Mouse (Mus musculus) CD8-positive naive resting alpha-beta T cell, adult 57 days (primary cell): ENCODE results near the gene Ap2a2. TPM values are rescaled to one million over a fixed set of nuclear protein-coding genes. Genes with fewer than 3 reads are reported as not detected.

ENCODE experiments used
- total RNA-seq: library from RNA; stranded (reverse); gene quantifications from one replicate; pipeline ENCODE4 v1.2.4, GENCODE M21; 2023

Ap2a2 gene
- total RNA-seq, result 41.1 TPM

GRCm38 (mm10) chr7:141561682-141562391 lies at the start of gene Ap2a2:
Gene Ap2a2, plus strand, starts transcription at chr7:141562173.

GRCm38 (mm10) chr7:141539556-141540311 lies 22.2 kb upstream of the Ap2a2 start, which contains the start of gene Chid1:
Gene Chid1, minus strand, starts transcription at chr7:141539857.

Other genes with a start within 250 kb of the Ap2a2 start
- gene Deaf1, start 234.5 kb upstream of the Ap2a2 start, total RNA-seq, result 58.1 TPM
- 20.9 TPM for gene Tmem80, start 234.4 kb upstream of the Ap2a2 start, total RNA-seq
- not detected for gene Eps8l2, start 223.3 kb upstream of the Ap2a2 start, total RNA-seq
- 97.8 TPM for gene Taldo1, start 170.0 kb upstream of the Ap2a2 start, total RNA-seq
- 31.1 TPM for gene Gatd1, start 148.0 kb upstream of the Ap2a2 start, total RNA-seq
- not detected for gene Cend1, start 132.7 kb upstream of the Ap2a2 start, total RNA-seq
- gene Slc25a22, start 124.3 kb upstream of the Ap2a2 start, total RNA-seq, result 67.0 TPM
- 5.7 TPM for gene Pidd1, start 118.1 kb upstream of the Ap2a2 start, total RNA-seq
- gene Rplp2, start 114.8 kb upstream of the Ap2a2 start, total RNA-seq, result 3,653 TPM
- 53.0 TPM for gene Pnpla2, start 107.0 kb upstream of the Ap2a2 start, total RNA-seq
- gene Cracr2b, start 101.1 kb upstream of the Ap2a2 start, total RNA-seq, result 1.0 TPM
- 6.8 TPM for gene Cd151, start 94.8 kb upstream of the Ap2a2 start, total RNA-seq
- 16.4 TPM for gene Polr2l, start 87.0 kb upstream of the Ap2a2 start, total RNA-seq
- 0.95 TPM for gene Tspan4, start 86.9 kb upstream of the Ap2a2 start, total RNA-seq
- 23.3 TPM for gene Chid1, start 22.3 kb upstream of the Ap2a2 start, total RNA-seq
- not detected for gene Muc6, start 93.1 kb downstream of the Ap2a2 start, total RNA-seq
- 1.0 TPM for gene Muc2, start 128.2 kb downstream of the Ap2a2 start, total RNA-seq
- gene Muc5ac, start 226.8 kb downstream of the Ap2a2 start, total RNA-seq, result not detected